Mouse (Mus musculus): Measurements from ENCODE around the gene Sgms1. TPM values are rescaled to one million over a fixed set of nuclear protein-coding genes. Genes with fewer than 3 reads are reported as not detected.

The Sgms1 gene
- polyA plus RNA-seq, 1 experiment from 2014 or later = 14.3 TPM

DNA sequence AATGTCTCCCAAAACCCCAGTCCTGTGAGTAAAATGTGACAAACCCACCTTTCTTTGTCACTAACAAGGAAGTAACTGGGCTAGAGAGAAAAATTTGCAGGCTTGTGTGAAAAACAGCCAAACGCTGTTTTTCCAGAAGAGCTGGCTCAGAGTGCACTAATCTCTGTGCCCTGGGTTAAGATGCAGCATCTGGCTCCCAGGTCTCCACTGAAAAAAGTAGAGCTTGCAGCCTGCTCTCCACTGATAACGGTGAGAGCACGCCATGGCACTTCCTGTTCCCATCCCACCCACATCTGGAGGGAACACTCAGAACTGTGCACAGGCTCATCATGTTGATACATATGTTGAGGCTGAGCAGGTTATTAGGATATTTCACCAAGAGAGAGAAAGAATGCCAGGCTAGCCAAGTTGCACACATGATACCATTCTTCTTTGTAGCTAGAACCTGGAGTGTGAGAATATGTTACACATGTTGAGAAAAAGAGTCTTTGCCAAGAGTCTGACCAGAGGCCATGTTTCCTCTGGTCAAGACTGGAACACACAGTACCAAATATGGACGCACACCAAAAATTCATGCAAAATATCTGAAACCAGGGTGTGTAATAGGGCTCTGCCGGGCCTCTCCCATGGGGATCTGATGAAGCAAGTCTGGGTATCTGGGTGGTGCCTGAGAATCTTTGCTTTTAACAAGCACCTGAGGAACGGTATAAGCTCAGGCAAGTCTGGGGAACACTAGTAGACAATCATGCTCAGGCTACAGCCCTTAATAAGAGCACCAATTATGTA is 116.8 kb downstream of the Sgms1 start:
- WGBS = 65% methylated on average over 6 of the region's 6 CpGs
- Histone ChIP-seq H3K36me3 (no peaks in the 10 kb centered on the region), H3K4me1 (peaks cover 41% of the 10 kb centered on the region), H3K27ac (no peak overlapping the region), H3K27me3 (ENCODE audit: low read depth, poor library complexity, severe bottlenecking) (no peaks in the 10 kb centered on the region), H3K4me3 (no peak overlapping the region), H3K9me3 (replicated peaks) (no peaks in the 10 kb centered on the region)
- DNase-seq (ENCODE audit: low spot score) = no peak

- Histone ChIP-seq H3K27ac (no peak overlapping the region), H3K36me3 (no peaks in the 10 kb centered on the region), H3K4me3 (no peak overlapping the region), H3K27me3 (ENCODE audit: low read depth, poor library complexity, severe bottlenecking) (no peaks in the 10 kb centered on the region), H3K9me3 (replicated peaks) (no peaks in the 10 kb centered on the region), H3K4me1 (peaks cover 41% of the 10 kb centered on the region)
- WGBS = 88% methylated on average over 11 of the region's 11 CpGs
- no peak for DNase-seq (ENCODE audit: low spot score)
Measured at GRCm38 (mm10) chr19:32271455-32272200, 117.9 kb downstream of the Sgms1 start.

GRCm38 (mm10) chr19:32269844-32270176 is 119.7 kb downstream of the Sgms1 start:
- Histone ChIP-seq H3K36me3 (no peaks in the 10 kb centered on the region), H3K27ac (no peak overlapping the region), H3K4me1 (peaks cover 33% of the 10 kb centered on the region), H3K9me3 (replicated peaks) (no peaks in the 10 kb centered on the region), H3K4me3 (no peak overlapping the region), H3K27me3 (ENCODE audit: low read depth, poor library complexity, severe bottlenecking) (no peaks in the 10 kb centered on the region)
- no peak for DNase-seq (ENCODE audit: low spot score)
- 86% methylated on average over 6 of the region's 6 CpGs for WGBS

DNA sequence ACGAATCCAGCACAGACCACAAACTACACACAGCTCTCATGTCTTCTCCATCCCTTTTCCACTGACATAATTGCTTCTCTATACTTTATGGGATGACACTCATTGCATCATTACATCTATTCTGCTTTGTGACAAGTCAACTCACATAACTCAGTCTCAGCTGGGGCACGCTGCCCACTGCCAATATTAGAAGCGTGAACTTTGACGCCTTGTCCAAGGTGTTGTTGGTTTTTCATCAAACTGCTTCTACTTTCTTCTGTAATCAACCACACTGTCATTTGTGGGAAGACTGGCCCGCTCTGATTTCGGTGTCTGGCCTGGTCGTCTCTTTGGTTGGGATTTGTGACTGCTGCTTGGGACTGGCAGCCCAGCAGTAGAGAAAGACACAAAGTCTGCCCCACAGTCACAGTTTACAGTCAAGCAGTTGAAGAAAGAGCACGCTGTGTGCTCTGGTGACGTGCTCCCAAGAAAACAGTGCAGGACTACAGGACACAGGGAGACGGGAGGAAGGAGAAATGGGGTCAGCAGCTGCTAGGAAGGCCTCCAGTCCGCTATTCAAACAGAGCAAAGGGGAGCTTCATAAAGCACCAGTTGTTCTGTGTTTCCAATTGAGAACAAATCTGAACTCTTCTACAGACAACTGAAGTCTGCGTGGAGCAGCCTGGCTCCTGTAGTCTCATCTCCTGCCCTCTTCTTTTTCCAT is 120.2 kb downstream of the Sgms1 start:
- H3K4me3 ChIP-seq = no peak overlapping the region
- no peak for DNase-seq (ENCODE audit: low spot score)
- peaks cover 29% of the 10 kb centered on the region for H3K4me1 ChIP-seq
- no peaks in the 10 kb centered on the region for H3K36me3 ChIP-seq
- 72% methylated on average over 12 of the region's 12 CpGs for WGBS
- no peaks in the 10 kb centered on the region for H3K27me3 ChIP-seq (ENCODE audit: low read depth, poor library complexity, severe bottlenecking)
- H3K9me3 ChIP-seq (replicated peaks) = no peaks in the 10 kb centered on the region
- no peak overlapping the region for H3K27ac ChIP-seq

GRCm38 (mm10) chr19:32268562-32268961 is 121.0 kb downstream of the Sgms1 start:
- H3K36me3 ChIP-seq = no peaks in the 10 kb centered on the region
- DNase-seq (ENCODE audit: low spot score) = no peak
- peaks cover 22% of the 10 kb centered on the region for H3K4me1 ChIP-seq
- H3K9me3 ChIP-seq (replicated peaks) = no peaks in the 10 kb centered on the region
- WGBS = 45% methylated on average over 9 of the region's 9 CpGs
- H3K27me3 ChIP-seq (ENCODE audit: low read depth, poor library complexity, severe bottlenecking) = no peaks in the 10 kb centered on the region
- no peak overlapping the region for H3K4me3 ChIP-seq
- H3K27ac ChIP-seq = no peak overlapping the region

DNA sequence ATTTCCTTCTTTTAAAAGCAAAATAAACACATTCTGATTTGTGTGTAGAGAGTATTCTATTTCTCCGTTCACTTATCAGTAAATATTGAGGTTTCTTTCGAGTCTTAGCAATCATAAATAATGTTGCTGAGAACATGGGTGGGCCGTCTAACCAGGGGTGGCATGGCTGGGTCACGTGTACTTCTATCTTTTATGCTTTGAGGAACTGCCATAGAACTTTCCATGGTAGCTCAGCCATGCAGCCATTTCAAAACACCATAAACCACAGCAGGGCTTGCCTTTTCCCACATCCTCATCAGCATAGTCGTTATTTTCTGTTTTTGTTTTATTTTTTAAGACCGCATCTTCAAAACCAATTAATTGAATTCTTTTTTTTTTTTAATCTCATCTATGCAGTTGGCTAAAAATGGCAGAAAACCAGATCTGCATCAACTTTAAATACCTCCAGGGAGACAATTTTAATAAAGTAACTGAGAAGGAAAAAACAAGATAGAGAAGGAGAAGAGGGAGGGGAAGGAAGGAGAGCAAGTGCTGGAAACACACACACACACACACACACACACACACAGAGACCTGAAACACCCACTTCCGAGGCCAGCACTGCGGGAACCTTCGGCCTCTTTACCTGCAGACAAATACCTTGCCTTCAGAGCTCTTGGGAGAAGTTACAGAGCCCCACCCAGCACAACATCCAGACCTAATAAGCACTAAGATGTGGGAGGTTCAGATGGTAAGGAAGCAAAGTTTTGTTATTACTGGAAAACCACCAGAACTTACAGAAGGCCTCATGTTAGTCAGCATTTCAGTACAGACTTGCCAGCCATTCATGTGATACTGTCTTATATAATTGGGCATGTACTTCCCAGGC is 122.9 kb downstream of the Sgms1 start:
- Histone ChIP-seq H3K27ac (no peak overlapping the region), H3K4me3 (no peak overlapping the region), H3K27me3 (ENCODE audit: low read depth, poor library complexity, severe bottlenecking) (no peaks in the 10 kb centered on the region), H3K4me1 (peaks cover 23% of the 10 kb centered on the region), H3K36me3 (no peaks in the 10 kb centered on the region), H3K9me3 (replicated peaks) (no peaks in the 10 kb centered on the region)
- 87% methylated on average over 9 of the region's 9 CpGs for whole genome bisulfite sequencing
- DNase-seq (ENCODE audit: low spot score) = no peak

DNA sequence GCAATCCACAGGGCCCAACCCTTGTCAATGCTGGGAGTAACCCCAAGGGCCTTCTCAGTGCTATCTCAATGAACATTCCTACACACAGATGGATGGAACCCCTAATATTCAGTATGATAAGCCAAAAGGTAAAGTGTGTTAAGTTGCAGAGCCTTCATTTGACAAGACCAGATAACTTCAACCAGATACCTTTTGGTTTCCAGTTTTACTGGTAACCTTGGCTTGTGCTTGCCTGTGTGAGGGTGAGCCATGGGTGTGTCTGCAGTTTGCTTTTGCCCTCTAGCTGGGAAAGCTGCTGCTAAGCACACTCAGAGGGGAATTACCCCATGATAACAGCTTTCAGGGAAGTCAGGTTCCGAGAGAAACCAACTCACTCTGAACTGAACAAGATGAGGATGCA is 125.8 kb downstream of the Sgms1 start:
- 86% methylated on average over 1 of the region's 1 CpGs for WGBS
- Histone ChIP-seq H3K36me3 (no peaks in the 10 kb centered on the region), H3K27ac (no peak overlapping the region), H3K27me3 (ENCODE audit: low read depth, poor library complexity, severe bottlenecking) (no peaks in the 10 kb centered on the region), H3K4me1 (peaks cover 21% of the 10 kb centered on the region), H3K4me3 (no peak overlapping the region), H3K9me3 (replicated peaks) (no peaks in the 10 kb centered on the region)
- DNase-seq (ENCODE audit: low spot score) = no peak

- WGBS = 97% methylated on average over 10 of the region's 10 CpGs
- Histone ChIP-seq H3K36me3 (no peaks in the 10 kb centered on the region), H3K9me3 (replicated peaks) (no peaks in the 10 kb centered on the region), H3K4me1 (peaks cover 20% of the 10 kb centered on the region), H3K4me3 (no peak overlapping the region), H3K27me3 (ENCODE audit: low read depth, poor library complexity, severe bottlenecking) (no peaks in the 10 kb centered on the region), H3K27ac (no peak overlapping the region)
- no peak for DNase-seq (ENCODE audit: low spot score)
Measured at GRCm38 (mm10) chr19:32262805-32263572, 126.5 kb downstream of the Sgms1 start.

DNA sequence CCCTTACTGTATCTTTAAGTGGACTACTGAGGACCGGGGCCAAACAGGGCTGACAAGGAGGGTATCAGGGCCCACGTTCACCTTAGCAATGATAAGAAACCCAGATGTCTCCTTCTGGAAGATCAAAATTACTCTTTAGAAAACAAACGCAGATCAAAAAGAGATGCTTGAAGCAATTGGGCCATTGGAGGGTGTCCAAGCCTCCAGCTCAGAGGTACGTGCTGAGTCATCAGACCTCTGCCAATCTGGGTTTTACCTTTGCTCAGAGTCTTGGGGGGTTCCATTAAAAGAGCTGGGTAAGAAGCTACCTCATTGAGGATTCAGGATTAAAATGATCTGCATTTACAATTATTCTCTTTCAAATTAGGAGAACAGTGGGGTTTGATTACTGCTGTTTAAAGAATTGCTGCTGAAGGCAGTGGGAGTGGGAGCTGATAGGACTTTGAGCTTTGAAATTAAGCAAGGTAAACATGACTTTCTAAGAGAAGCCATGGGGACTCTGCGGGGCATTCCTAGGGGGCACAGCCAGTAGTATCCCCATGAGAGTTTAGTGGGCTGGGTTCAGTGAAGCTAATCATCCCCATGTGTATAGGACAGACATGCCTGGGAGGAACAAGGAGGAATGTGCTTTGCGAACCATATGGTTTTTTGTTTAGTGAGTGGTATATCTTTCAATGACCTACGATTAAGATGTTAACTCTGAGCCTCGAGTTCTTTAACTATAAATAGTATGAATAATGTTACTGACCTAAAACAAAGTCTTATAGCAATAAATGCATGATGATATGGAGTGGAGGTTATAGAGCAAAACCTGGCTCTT is 128.4 kb downstream of the Sgms1 start:
- Histone ChIP-seq H3K4me1 (peaks cover 20% of the 10 kb centered on the region), H3K9me3 (replicated peaks) (no peaks in the 10 kb centered on the region), H3K27ac (no peak overlapping the region), H3K27me3 (ENCODE audit: low read depth, poor library complexity, severe bottlenecking) (no peaks in the 10 kb centered on the region), H3K4me3 (no peak overlapping the region), H3K36me3 (no peaks in the 10 kb centered on the region)
- no peak for DNase-seq (ENCODE audit: low spot score)
- 68% methylated on average over 8 of the region's 8 CpGs for WGBS

DNA sequence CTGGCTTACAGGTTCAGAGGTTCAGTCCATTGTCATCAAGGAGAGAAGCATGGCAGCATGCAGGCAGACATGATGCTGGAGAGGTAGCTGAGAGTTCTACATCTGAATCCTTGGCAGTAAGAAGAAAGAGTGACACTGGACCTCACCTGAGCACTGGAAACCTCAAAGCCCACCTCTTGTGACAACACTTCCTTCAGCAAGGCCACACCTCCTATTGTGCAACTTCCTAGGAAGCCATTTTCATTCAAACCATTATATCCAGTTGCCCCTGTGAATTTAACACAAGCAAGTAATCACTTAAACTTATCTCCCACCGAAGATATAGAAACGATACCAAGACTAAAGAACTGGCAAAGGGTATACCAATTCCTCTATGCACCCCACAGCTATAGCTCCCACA is 129.7 kb downstream of the Sgms1 start:
- no peak overlapping the region for H3K4me3 ChIP-seq
- peaks cover 27% of the 10 kb centered on the region for H3K4me1 ChIP-seq
- no peak overlapping the region for H3K27ac ChIP-seq
- no peaks in the 10 kb centered on the region for H3K36me3 ChIP-seq
- H3K9me3 ChIP-seq (replicated peaks) = no peaks in the 10 kb centered on the region
- no peaks in the 10 kb centered on the region for H3K27me3 ChIP-seq (ENCODE audit: low read depth, poor library complexity, severe bottlenecking)
- WGBS = 94% methylated on average over 2 of the region's 2 CpGs
- DNase-seq (ENCODE audit: low spot score) = no peak

DNA sequence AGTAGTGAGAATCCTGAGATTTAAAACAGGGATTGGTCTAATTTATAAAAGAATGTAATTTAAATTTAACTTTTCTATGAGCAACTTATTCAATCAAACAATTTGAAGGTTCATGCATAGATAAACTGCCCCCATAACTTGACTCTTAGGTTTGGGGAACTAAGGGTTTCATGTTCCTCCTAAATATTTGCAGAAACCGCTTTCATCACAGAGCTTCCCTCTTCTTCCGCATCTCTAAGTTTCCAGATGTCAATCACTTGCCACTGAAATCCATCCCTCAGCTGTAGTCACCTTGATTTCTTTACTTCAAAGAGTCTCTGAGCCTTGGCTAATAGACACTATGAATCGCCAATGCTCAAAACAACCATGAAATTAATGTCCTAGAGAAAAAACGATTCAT is 130.5 kb downstream of the Sgms1 start:
- Histone ChIP-seq H3K36me3 (no peaks in the 10 kb centered on the region), H3K27ac (no peak overlapping the region), H3K9me3 (replicated peaks) (no peaks in the 10 kb centered on the region), H3K4me1 (peaks cover 30% of the 10 kb centered on the region), H3K4me3 (no peak overlapping the region), H3K27me3 (ENCODE audit: low read depth, poor library complexity, severe bottlenecking) (no peaks in the 10 kb centered on the region)
- WGBS = 90% methylated on average over 4 of the region's 4 CpGs
- no peak for DNase-seq (ENCODE audit: low spot score)

Data from limb, embryonic 10.5 days (tissue).